Mouse (Mus musculus) cerebellum, adult 9-10 months (tissue): ENCODE data around the gene Cd209g.
A peak's percentile ranks its signal among the peaks of the same experiment; 100 is the strongest.
"Not testable (repeated sequence)": the region's sequence is repeated elsewhere in the genome, so short reads cannot be mapped to it uniquely, and the experiment has no call there.

ENCODE experiments used
- DNase-seq: peaks from one replicate; pipeline ENCODE4 v3.0.0; 2022

Cd209g gene

GRCm38 (mm10) chr8:4133798-4134197 is at the start of gene Cd209g:
TSS of gene Cd209g (plus strand) at chr8:4134098.
- DNase-seq: no peak

GRCm38 (mm10) chr8:4087180-4087722 is 46.6 kb upstream of the Cd209g start:
- not testable (repeated sequence) for DNase-seq

- not testable (repeated sequence) for DNase-seq
These were observed 45.4 kb upstream of the Cd209g start for GRCm38 (mm10) chr8:4088514-4088913.

GRCm38 (mm10) chr8:4105735-4106134 is 28.2 kb upstream of the Cd209g start, which contains the start of gene Cd209f:
TSS of gene Cd209f (minus strand) at chr8:4105835.
- not testable (repeated sequence) for DNase-seq

DNA sequence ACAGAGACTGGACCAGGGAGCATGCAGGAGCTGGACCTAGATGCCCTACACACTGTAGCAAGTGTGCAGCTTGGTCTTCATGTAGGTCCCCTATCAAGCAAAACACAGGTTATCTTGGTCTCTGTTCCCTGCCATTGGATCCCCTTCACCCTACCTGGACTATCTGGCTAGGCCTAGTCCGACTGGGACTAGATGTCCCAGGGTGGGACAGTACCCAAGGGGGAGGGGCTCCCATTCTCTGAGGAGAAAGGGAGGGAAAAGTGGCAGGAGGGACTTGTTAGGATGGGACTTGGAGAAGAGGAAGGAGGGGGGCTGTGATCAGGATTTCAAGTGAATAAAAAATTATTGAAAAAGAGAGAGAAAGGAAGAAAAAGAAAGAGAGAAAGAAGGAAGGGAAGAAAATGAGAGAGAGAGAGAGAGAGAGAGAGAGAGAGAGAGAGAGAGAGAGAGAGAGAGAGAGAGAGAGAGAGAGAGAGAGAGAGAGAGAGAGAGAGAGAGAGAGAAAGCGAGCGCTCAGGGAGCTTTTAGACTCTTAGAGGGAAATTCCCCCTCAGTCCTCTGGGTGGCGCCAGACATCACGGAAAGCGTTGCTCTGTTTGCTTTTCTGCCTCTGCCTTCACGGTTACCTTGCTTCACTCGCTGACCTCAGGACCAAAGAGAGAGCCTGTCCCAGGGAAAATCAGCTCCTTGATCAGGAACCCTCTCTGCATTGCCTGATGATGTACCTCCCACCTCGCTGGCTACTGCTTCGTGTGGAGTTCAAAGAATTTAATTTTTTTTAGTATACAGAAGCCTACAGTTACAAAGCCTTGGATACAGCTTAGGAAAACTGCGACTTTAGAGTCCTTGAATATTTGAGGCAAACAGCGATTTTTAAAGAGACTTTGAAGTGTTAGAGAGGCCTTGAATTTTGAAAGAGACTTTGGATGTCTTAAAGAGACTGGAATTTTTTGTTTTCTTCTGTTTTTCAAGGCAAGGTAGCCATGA is 6.1 kb downstream of the Cd209g start:
- peak; percentile 75 for DNase-seq

DNA sequence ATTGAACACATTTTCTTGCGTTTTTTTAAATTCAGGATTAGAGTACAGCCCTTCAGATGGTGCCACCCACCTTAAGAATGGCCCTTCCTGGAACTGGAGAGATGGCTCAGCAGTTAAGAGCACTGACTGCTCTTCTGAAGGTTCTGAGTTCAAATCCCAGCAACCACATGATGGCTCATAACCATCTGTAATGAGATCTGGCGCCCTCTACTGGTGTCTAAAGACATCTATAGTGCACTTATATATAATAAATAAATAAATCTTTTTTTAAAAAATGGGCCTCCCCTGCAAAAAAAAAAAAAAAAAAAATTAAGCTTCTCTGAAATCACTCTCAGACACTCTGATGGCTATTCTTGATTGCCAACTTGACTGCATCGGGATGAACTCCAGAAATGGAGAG is 7.8 kb downstream of the Cd209g start:
- no peak for DNase-seq

DNA sequence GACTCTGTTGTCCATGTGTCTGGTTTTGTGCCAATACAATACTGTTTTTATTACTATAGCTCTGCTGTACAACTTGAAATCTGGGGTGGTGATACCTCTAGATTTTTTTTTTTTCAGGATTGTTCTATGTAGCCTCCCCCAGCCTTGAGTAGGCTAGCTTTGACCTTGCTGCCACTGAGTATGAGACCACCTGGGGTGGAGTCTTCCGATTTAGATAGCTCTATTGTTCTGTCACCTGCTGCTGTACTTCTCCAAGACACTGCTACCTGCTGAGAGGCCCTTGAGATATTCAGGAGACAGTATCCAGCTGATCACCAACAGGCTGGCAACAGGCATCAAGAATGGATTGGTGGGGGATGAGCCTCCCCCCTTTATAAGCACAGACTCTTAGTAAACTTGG is 13.4 kb downstream of the Cd209g start:
- DNase-seq: no peak

DNA sequence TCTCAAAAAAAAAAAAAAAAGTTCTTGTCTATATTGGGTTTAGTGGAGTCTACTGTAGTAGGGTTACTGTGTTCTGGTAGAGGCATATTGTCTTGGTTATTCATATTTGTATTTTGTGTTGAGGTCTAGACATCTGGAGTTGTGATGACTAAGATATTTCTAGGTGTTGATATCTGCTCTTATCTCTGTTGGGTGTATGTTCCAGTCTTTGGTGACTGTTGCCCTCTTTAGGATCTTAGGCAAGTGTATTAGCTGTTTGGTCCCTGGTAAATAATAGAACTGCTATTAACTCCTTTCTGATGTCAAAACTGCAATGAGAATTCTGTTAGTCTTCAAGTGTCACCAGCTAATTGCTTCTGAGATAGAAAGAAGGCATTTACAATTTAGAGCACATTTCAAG is 21.0 kb downstream of the Cd209g start:
- no peak for DNase-seq

DNA sequence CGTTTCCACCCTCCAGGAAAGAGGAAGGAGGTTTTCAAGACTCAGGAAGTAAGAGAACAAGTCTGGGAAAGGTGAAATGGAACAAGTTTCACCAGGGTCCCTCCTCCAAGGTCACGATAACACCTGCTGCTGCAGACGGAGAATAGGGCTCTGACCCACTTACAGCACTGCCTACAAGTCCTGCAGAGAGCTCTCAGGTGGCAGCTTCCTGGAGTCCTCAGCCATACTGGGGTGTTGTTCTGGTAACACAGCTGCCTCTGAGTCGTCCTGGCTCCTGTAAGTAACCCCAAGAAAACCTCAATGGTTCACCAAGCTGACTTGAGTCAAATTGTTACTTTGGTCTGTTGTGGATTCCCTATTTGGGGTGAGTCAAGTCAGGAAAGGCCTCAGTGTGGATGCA is 28.9 kb downstream of the Cd209g start:
- no peak for DNase-seq

DNA sequence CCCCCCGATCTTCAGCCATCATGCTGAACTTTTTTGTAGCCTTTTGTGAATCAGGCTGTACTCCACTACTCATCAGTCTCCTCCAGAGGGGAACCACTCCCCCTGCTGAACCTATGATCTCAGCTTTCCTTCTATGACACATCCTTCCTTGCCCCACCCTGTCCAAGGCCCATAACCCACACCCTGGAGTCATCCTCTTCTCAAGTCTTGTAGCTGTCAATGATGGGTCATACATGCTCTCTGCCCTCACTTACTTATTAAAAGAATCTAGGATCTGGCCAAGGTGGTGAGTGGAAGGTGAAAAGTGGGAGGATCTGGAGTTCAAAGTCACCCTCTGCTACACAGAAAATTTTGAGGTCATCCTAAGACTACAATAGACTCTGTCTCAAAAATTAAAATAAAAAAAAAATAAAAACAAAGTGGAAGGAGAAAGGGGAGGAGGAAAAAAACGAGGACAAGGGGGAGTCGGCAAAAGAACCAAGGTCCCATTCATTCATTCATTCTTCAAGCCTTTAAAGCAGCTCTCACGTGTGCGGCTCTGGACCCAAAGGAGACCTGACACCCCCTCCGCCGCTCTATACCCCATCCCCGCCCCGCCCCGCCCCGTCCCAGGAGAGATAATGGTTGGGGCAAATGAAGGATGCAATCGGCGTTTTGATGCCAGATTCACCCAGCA is 31.4 kb downstream of the Cd209g start:
- peak; percentile 75 for DNase-seq

DNA sequence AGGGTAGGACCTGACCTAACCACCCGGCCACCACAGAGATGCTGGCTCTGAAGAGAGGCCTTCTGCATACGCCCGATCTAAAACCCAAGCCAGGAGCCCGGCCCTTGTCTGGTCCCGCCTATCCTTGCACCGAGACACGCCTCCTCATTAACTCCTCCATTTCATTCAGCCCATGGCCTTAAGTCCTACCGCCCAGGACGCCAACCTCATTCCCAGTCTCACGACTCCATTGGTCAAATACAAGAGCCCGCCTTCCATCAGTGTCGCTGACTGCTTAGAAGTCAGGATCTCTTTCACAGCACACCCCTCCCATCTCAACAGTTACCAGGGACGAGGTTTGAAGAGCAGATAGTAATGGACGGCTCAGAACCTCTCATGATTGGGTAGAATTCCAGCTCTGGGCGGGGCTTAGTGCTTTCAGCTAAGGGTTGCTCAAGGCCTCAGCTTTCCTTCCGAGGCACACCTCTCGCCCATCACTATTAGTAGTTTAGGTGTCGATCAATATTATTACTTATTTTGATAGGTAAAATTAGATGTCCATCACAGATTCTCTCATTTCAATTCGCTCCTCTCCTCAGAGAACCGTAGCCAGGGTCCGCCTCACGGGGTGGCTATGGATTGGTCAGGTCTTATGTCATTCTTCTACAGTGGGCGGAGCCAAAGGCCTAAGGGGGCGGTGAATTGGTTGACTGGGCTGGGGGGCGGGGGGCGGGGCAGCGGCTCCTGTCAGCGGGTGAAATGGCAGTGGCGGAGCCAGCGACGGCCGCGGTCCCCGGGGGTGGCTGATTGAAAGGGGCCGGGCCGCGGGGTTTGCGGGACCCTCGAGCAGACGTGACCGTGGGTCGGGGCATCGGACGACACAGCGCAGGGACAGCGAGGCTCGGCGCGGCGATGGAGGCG is 32.2 kb downstream of the Cd209g start, which contains the start of gene Evi5l:
Gene Evi5l, plus strand, starts transcription at position 716 of the 900 bp plus-strand sequence.
- peak; percentile 100 for DNase-seq

GRCm38 (mm10) chr8:4166881-4167525 is 33.1 kb downstream of the Cd209g start:
- peak; percentile 73 for DNase-seq

DNA sequence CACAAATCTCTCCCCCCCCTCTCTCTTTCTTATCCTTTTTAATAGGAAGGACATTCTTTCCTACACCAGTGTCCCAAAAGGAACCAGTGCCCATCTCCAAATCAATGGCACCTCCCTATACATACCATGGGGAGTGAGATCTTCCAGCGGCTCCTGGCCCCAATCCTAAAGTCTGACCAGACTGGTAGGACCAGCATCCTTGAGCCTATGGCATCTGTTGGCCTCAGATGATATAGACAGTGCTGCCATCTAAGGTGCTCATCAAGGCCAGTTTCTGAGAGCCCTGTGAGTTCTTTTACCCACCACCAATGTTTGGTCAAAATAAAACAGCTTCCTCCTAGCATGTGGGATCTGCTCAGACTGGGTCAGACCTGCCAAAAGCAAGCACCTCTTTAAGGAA is 34.0 kb downstream of the Cd209g start:
- DNase-seq: peak; percentile 50

DNA sequence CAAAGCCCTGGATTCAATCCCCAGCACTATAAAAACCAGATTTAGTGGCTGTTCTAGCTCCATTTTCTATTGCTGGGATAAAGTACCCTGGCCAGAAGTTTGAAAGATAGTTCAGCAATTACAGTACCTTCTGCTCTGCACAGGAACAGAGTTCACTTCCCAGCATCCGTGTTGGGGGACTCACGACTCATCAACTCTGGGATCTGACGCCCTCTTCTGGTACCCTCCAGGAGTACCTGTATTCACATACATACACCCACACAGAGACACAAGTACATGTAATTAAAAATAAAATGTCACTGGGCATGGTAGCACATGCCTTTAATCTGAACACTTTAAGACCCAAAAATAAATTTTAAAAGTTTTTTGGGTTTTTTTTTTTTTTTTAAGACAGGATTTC is 38.6 kb downstream of the Cd209g start:
- no peak for DNase-seq

- no peak for DNase-seq
These were observed 40.1 kb downstream of the Cd209g start for GRCm38 (mm10) chr8:4174018-4174417.

DNA sequence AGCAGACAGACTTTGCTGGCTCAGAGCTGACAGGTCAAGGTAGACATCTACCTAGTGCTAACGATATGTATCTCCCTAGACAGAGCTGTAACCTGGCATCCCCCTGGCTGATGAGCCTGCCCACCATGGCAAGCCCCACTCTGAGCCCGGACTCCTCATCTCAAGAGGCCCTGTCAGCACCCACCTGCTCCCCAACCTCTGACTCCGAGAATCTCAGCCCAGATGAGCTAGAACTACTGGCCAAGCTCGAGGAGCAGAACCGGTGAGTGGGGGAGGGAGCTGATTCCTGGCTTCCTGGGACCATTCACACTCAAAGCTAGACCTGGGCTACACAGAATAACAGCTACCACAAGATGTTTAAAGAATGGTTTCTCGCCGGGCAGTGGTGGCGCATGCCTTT is 49.5 kb downstream of the Cd209g start:
- DNase-seq: no peak

DNA sequence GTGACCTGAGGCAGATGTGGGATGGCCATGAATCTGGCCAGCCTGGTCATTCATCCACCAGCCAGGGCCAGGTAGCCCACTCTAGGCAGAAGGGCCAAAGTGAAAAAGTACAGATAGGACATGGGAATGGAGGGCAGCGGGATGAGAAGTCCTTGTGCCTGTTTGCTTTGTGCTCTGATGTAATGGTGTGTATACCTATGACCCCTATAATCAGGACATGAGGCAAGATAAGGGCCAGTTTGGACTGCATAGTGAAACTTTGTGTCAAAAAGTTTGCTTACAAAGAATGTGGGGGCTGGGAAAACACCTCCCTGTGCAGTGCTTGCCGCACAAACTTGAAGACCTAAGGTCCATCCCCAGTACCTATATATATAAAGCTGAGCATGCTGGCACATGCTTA is 52.3 kb downstream of the Cd209g start:
- DNase-seq: no peak
